8 mouse cellular contexts compared by ENCODE assay signal in genomic region chr5:41845558-41845937, GRCm38 (mm10). TPM values are rescaled to one million over a fixed set of nuclear protein-coding genes. Genes with fewer than 3 reads are reported as not detected.
DNase-seq lines count a peak whose midpoint lies in the region; ATAC-seq and TF ChIP-seq lines count a peak whose summit lies in the region.

No protein-coding gene starts in this region.

- no peak overlapping the region; a peak in 1 of 4 replicates for H3K27ac ChIP-seq in heart, embryonic 14.5 days (replicated peaks in 1 of 2; ENCODE audit: control insufficient read depth in 1 of 2, insufficient read depth in 1 of 2, low read depth in 2 of 2, low read length in 2 of 2)
- H3K27ac ChIP-seq in CH12.LX (ENCODE audit: insufficient read depth, low read depth), result peak overlapping the region; percentile 55; the same call in 1 of the 2 replicates
- 0 out of 2 replicates have a peak overlapping the region, but pooled peaks have one; percentile 52 for H3K27ac ChIP-seq in embryonic fibroblast, embryonic 13.5 days (ENCODE audit: insufficient read depth, low read length)
- peak overlapping the region; percentile 12; the same call in 1 of the 2 replicates for H3K27ac ChIP-seq in liver, embryonic 12.5 days

- H3K36me3 ChIP-seq in heart, embryonic 14.5 days (ENCODE audit: control insufficient read depth, insufficient read depth, low read length), result no peaks in the 10 kb centered on the region
- H3K36me3 ChIP-seq in CH12.LX (replicated peaks in 1 of 2; ENCODE audit: control insufficient read depth in 1 of 2, insufficient read depth in 1 of 2, low read length in 1 of 2), result peaks cover 3 to 11% of the 10 kb centered on the region in 2 experiments
- H3K36me3 ChIP-seq in liver, embryonic 12.5 days, result peaks cover 8% of the 10 kb centered on the region; the same call in 1 of the 2 replicates

- H3K4me1 ChIP-seq in heart, embryonic 14.5 days (ENCODE audit: control insufficient read depth in 2 of 2, insufficient read depth in 2 of 2, low read length in 2 of 2), result peaks cover 9 to 19% of the 10 kb centered on the region in 2 experiments
- H3K4me1 ChIP-seq in CH12.LX (ENCODE audit: control insufficient read depth in 1 of 2, insufficient read depth in 2 of 2), result peaks cover 10 to 23% of the 10 kb centered on the region in 2 experiments
- peaks cover 5% of the 10 kb centered on the region; the same call in 1 of the 2 replicates for H3K4me1 ChIP-seq in embryonic fibroblast, embryonic 13.5 days (ENCODE audit: control insufficient read depth, insufficient read depth, low read length)
- peaks cover 35% of the 10 kb centered on the region for H3K4me1 ChIP-seq in liver, embryonic 12.5 days

- DNase-seq in heart, adult 11 months, result no peak
- DNase-seq in CH12.LX (ENCODE audit: extremely low read depth), result no peak
- DNase-seq in B cell, adult 2 months, result no peak
- no peak for DNase-seq in adrenal gland, adult 18-20 months (ENCODE audit: low spot score in 2 of 2)
- no peak for DNase-seq in embryo, embryonic 9.5 days (ENCODE audit: extremely low spot score)

- H3K27me3 ChIP-seq in heart, embryonic 14.5 days (ENCODE audit: control insufficient read depth, insufficient read depth, low read length), result no peaks in the 10 kb centered on the region
- no peaks in the 10 kb centered on the region for H3K27me3 ChIP-seq in CH12.LX (replicated peaks)
- no peaks in the 10 kb centered on the region for H3K27me3 ChIP-seq in liver, embryonic 12.5 days (replicated peaks)

- TF ChIP-seq RAD21 in CH12.LX (IDR thresholded peaks at IDR 0.05; ENCODE audit: low read depth, low read length), result no peak

- H3K4me2 ChIP-seq in heart, embryonic 14.5 days (ENCODE audit: low read length), result peak overlapping the region; percentile 86
- peak overlapping the region; percentile 93 for H3K4me2 ChIP-seq in CH12.LX (ENCODE audit: insufficient read depth, low read depth, poor library complexity, severe bottlenecking)
- peak overlapping the region; percentile 86 for H3K4me2 ChIP-seq in liver, embryonic 12.5 days

- TF ChIP-seq POLR2A in CH12.LX (IDR thresholded peaks at IDR 0.05; ENCODE audit: low read depth, low read length), result no peak
- TF ChIP-seq POLR2A in embryonic fibroblast, embryonic 13.5 days (IDR thresholded peaks at IDR 0.05; ENCODE audit: low read depth, low read length), result no peak

- H3K9me3 ChIP-seq in heart, embryonic 14.5 days (ENCODE audit: control insufficient read depth, low read length), result no peaks in the 10 kb centered on the region
- no peaks in the 10 kb centered on the region for H3K9me3 ChIP-seq in CH12.LX (replicated peaks; ENCODE audit: low read length)
- H3K9me3 ChIP-seq in liver, embryonic 12.5 days (replicated peaks), result no peaks in the 10 kb centered on the region

- WGBS in heart, embryonic 14.5 days, result 41% methylated on average over 2 of the region's 2 CpGs
- WGBS in liver, embryonic 12.5 days (ENCODE audit: insufficient replicate concordance), result 32% methylated on average over 2 of the region's 2 CpGs

- dilution Hi-C loops in CH12.LX (cut with MboI; ENCODE audit: extremely low pct_ligation_motif_present, extremely low pct_unique_long_range_greater_than_20kb, low sequenced_read_pairs), result no loop called here

- H3K9ac ChIP-seq in heart, embryonic 14.5 days (ENCODE audit: low read length), result peak overlapping the region; percentile 98
- H3K9ac ChIP-seq in CH12.LX (ENCODE audit: insufficient read depth, low read depth), result peak overlapping the region; percentile 54
- H3K9ac ChIP-seq in liver, embryonic 12.5 days, result peak overlapping the region; percentile 72

- no peak for TF ChIP-seq CTCF in CH12.LX (conservative IDR thresholded peaks at IDR 0.05 in 1 of 2, IDR thresholded peaks at IDR 0.05 in 1 of 2; ENCODE audit: low read depth in 2 of 2, low read length in 2 of 2)
- no peak for TF ChIP-seq CTCF in embryonic fibroblast, embryonic 13.5 days (IDR thresholded peaks at IDR 0.05; ENCODE audit: borderline replicate concordance, insufficient read depth, low read length)

- in situ Hi-C loops in CH12.LX (cut with MboI; ENCODE audit: low pct_ligation_motif_present, low pct_unique_long_range_greater_than_20kb, low sequenced_read_pairs), result no loop called here

- H3K79me2 ChIP-seq in CH12.LX (replicated peaks; ENCODE audit: control insufficient read depth, extremely low read depth, insufficient read depth, poor library complexity, severe bottlenecking), result peaks cover 23% of the 10 kb centered on the region

- ATAC-seq in heart, embryonic 14.5 days (ENCODE audit: insufficient number of reproducible peaks, insufficient read depth, low FRiP score, low read depth), result no peak
- ATAC-seq in liver, embryonic 12.5 days, result no peak

- peak overlapping the region; percentile 41 to 100; a peak in 3 of 4 replicates for H3K4me3 ChIP-seq in heart, embryonic 14.5 days (ENCODE audit: control insufficient read depth in 1 of 2, insufficient read depth in 1 of 2, low read depth in 1 of 2, low read length in 2 of 2)
- H3K4me3 ChIP-seq in CH12.LX (replicated peaks in 1 of 3; ENCODE audit: low read depth in 2 of 3, low read length in 2 of 3, poor library complexity in 1 of 3), result peak overlapping the region; percentile 57 to 70 (median 64)
- H3K4me3 ChIP-seq in embryonic fibroblast, embryonic 13.5 days (ENCODE audit: insufficient read depth, low read length), result peak overlapping the region; percentile 66; the same call in 1 of the 2 replicates
- H3K4me3 ChIP-seq in liver, embryonic 12.5 days, result peak overlapping the region; percentile 99

- no peak for TF ChIP-seq EP300 in CH12.LX (IDR thresholded peaks at IDR 0.05; ENCODE audit: low read length)

TF ChIP-seq in CH12.LX, 34 proteins besides CTCF, POLR2A, EP300 and RAD21:
- TF ChIP-seq TCF12 (IDR thresholded peaks at IDR 0.05; ENCODE audit: low read depth, low read length) (no peak; the same call in 1 of the 2 replicates), HCFC1 (IDR thresholded peaks at IDR 0.05; ENCODE audit: low read depth, low read length) (0 out of 2 replicates have a peak, but pooled peaks have one; percentile 22), ZNF384 (IDR thresholded peaks at IDR 0.05; ENCODE audit: low read depth, low read length) (peak; percentile 76; the same call in 1 of the 2 replicates), SIN3A (IDR thresholded peaks at IDR 0.05; ENCODE audit: low read length) (peak; percentile 29; the same call in 1 of the 2 replicates), CHD1 (IDR thresholded peaks at IDR 0.05; ENCODE audit: low read depth, low read length) (0 out of 2 replicates have a peak, but pooled peaks have one; percentile 39), GABPA (IDR thresholded peaks at IDR 0.05; ENCODE audit: insufficient replicate concordance, low read depth, low read length) (no peak), JUND (conservative IDR thresholded peaks at IDR 0.05; ENCODE audit: low read depth, low read length) (no peak)

RNA-seq across cellular contexts. Expression of gene Bod1l, which starts 1.4 kb away (rescaled TPM):
- 15.4 and 16.7 TPM in 2 replicates for polyA plus RNA-seq in heart, embryonic 14.5 days (2014; fragmentation: Nextera tagmentation; extraction: Ambion mirVana)
- total RNA-seq in CH12.LX (2012; rRNA removed) (14.5 and 15.4 TPM in 2 replicates), CH12.LX (2014; rRNA removed) (8.5 and 8.9 TPM in 2 replicates)
- polyA plus RNA-seq in CH12.LX (2012; ENCODE audit: insufficient read length, low read depth), result 15.7 and 16.5 TPM in 2 replicates
- 26.2 and 27.4 TPM in 2 replicates for polyA plus RNA-seq in embryonic fibroblast, embryonic 13.5 days (2011; ENCODE audit: insufficient read length, low read depth, missing spikeins)
- 15.6 and 16.5 TPM in 2 replicates for polyA plus RNA-seq in liver, embryonic 12.5 days (2016; fragmentation: Nextera tagmentation; extraction: Ambion mirVana)
- total RNA-seq in adrenal gland, adult 18-20 months (2021), result 10 to 100 TPM; 21.8 to 30.2 TPM

Comparison
In these comparisons a context has a peak if more than half of its experiments do, and no peak if none do; other contexts are left out.
1. H3K27ac ChIP-seq: peak in CH12.LX (single experiment), embryonic fibroblast, embryonic 13.5 days (single experiment) and liver, embryonic 12.5 days (single experiment); none in heart, embryonic 14.5 days (0 of 2).
2. Peak in every context shown above with its lines, with median percentiles within 50 percentile points of each other: H3K4me2 ChIP-seq, H3K4me3 ChIP-seq and H3K9ac ChIP-seq.